Comparison of ENCODE assay signal across 18 mouse cellular contexts in genomic region chr1:59563581-59563980, GRCm38 (mm10). TPM values are rescaled to one million over a fixed set of nuclear protein-coding genes. Genes with fewer than 3 reads are reported as not detected.
"Had no signal": no experiment of that assay in that cellular context is flagged by ENCODE, and none has a peak within 500 bp of the region (broad histone marks: within the 10 kb centered on the region; RNA-seq: fewer than 3 reads in every experiment).

No protein-coding gene starts in this region.

- H3K27me3 ChIP-seq: lung, embryonic 15.5 days; midbrain, embryonic 15.5 days; neural tube, embryonic 12.5 days; stomach, embryonic 15.5 days had no signal

- H3K9ac ChIP-seq: liver, postnatal 0 days; lung, embryonic 15.5 days; midbrain, embryonic 15.5 days; neural tube, embryonic 12.5 days; stomach, embryonic 15.5 days had no signal

- H3K36me3 ChIP-seq: lung, embryonic 15.5 days; midbrain, embryonic 15.5 days; stomach, embryonic 15.5 days had no signal

- H3K4me1 ChIP-seq: megakaryocyte, embryonic 14.5 days; midbrain, embryonic 15.5 days; neural tube, embryonic 12.5 days had no signal

- DNase-seq: liver, postnatal 0 days; lung, adult 2 months; lung, postnatal 14 days; lung, postnatal 36 days; right cerebral cortex, postnatal 14 days; thymus, adult 2 months; thymus, postnatal 36 days had no signal

- ATAC-seq: liver, postnatal 0 days; lung, postnatal 0 days; midbrain, embryonic 15.5 days had no signal

- H3K4me3 ChIP-seq: lung, embryonic 15.5 days; midbrain, embryonic 15.5 days; neural tube, embryonic 12.5 days; stomach, embryonic 15.5 days had no signal

- H3K4me2 ChIP-seq: lung, embryonic 15.5 days; midbrain, embryonic 11.5 days; midbrain, embryonic 15.5 days; neural tube, embryonic 12.5 days; stomach, embryonic 15.5 days had no signal

- H3K27ac ChIP-seq: lung, embryonic 15.5 days; macrophage; midbrain, embryonic 15.5 days; neural tube, embryonic 12.5 days; stomach, embryonic 15.5 days; stomach, postnatal 0 days had no signal

- H3K9me3 ChIP-seq: lung, embryonic 15.5 days; midbrain, embryonic 15.5 days; neural tube, embryonic 12.5 days; stomach, embryonic 15.5 days had no signal

RNA-seq across cellular contexts. Expression of gene Gm973, which starts 47.5 kb away (rescaled TPM):
- total RNA-seq: neutrophil, adult 5-6 weeks had no signal
- polyA plus RNA-seq: liver, postnatal 0 days; macrophage; spleen, adult 2 months had no signal
